Mouse (Mus musculus) CH12.LX (cell line): ENCODE data around the gene Gm7792. TPM values are rescaled to one million over a fixed set of nuclear protein-coding genes. Genes with fewer than 3 reads are reported as not detected.
"Not testable (repeated sequence)": the region's sequence is repeated elsewhere in the genome, so short reads cannot be mapped to it uniquely, and the experiment has no call there.

ENCODE experiments used
- DNase-seq: peaks from one replicate; pipeline ENCODE4 v3.0.0-alpha.2; 2013; ENCODE audit errors: extremely low read depth
- H3K27ac ChIP-seq: 2 replicates; pipeline ENCODE4 v1.5.1; 2012; ENCODE audit warnings: low read depth, mild to moderate bottlenecking, control low read depth, moderate library complexity; ENCODE audit not compliant: insufficient read depth
- H3K27me3 ChIP-seq: replicated peaks from 2 replicates; pipeline ENCODE3; 2012; ENCODE audit warnings: inconsistent platforms
- H3K36me3 ChIP-seq, 2 experiments: replicated peaks in 1 of 2; 2 replicates each; pipeline versions ENCODE3 to v1.6.1; 2012; ENCODE audit warnings: inconsistent platforms in 1 of 2, low read length in 1 of 2, mild to moderate bottlenecking in 1 of 2, mixed read lengths in 1 of 2, moderate library complexity in 1 of 2; ENCODE audit not compliant: control insufficient read depth in 1 of 2, insufficient read depth in 1 of 2
- H3K4me1 ChIP-seq, 2 experiments: 2 replicates each; pipeline ENCODE4 v1.6.1; 2012; ENCODE audit warnings: inconsistent platforms in 1 of 2, moderate library complexity in 1 of 2; ENCODE audit not compliant: insufficient read depth in 2 of 2, control insufficient read depth in 1 of 2
- H3K4me2 ChIP-seq: 2 replicates; pipeline ENCODE4 v1.6.1; 2012; ENCODE audit warnings: low read depth, mild to moderate bottlenecking, control low read depth; ENCODE audit not compliant: poor library complexity, insufficient read depth, severe bottlenecking
- H3K4me3 ChIP-seq, 3 experiments: fragments of 150-350 bp in 1 of 3; sonication (generic) in 1 of 3; replicated peaks in 1 of 3; 2 replicates each; pipeline versions ENCODE3 to v1.5.1; 2011 to 2012; ENCODE audit warnings: low read depth in 2 of 3, low read length in 2 of 3, mild to moderate bottlenecking in 2 of 3, moderate library complexity in 2 of 3, control low read depth in 1 of 3, improper control_type of control experiment in 1 of 3, inconsistent platforms in 1 of 3, mixed read lengths in 1 of 3; ENCODE audit not compliant: poor library complexity in 1 of 3
- H3K79me2 ChIP-seq: replicated peaks from 2 replicates; pipeline ENCODE4 v1.6.1; 2012; ENCODE audit warnings: mild to moderate bottlenecking, moderate library complexity; ENCODE audit not compliant: control insufficient read depth, poor library complexity, insufficient read depth, severe bottlenecking; ENCODE audit errors: extremely low read depth
- H3K9ac ChIP-seq: 2 replicates; pipeline ENCODE4 v1.6.1; 2012; ENCODE audit warnings: low read depth, mild to moderate bottlenecking, control low read depth, moderate library complexity; ENCODE audit not compliant: insufficient read depth
- H3K9me3 ChIP-seq: replicated peaks from 2 replicates; pipeline ENCODE3; 2012; ENCODE audit warnings: low read length, inconsistent platforms, mixed read lengths
- dilution Hi-C: fragments of 300-500 bp; cut with MboI; formaldehyde crosslinking; loops from 2 replicates; pipeline ENCODE4 v1.14.3; 2020; ENCODE audit warnings: low sequenced_read_pairs; ENCODE audit not compliant: extremely low pct_unique_long_range_greater_than_20kb, extremely low pct_ligation_motif_present
- in situ Hi-C: fragments of 300-500 bp; cut with MboI; formaldehyde crosslinking; loops from 3 replicates; pipeline ENCODE4 v1.14.3; 2019; ENCODE audit warnings: low sequenced_read_pairs, low pct_ligation_motif_present, low pct_unique_long_range_greater_than_20kb, mixed read lengths
- polyA plus RNA-seq: library from polyadenylated mRNA; unstranded; fragments of >175 nt; gene quantifications from 2 replicates; pipeline ENCODE4 v1.2.1, GENCODE M21; 2012; ENCODE audit warnings: low read depth; ENCODE audit not compliant: insufficient read length
- total RNA-seq, 2 experiments: library from RNA; depleted of rRNA; stranded (reverse); fragments of 300-350 nt in 1 of 2; fragments of >200 nt in 1 of 2; gene quantifications; 2 replicates each; pipeline ENCODE4 v1.2.3; 2012 to 2014

Gene Gm7792
- not detected in 2 replicates for total RNA-seq (2012; rRNA removed)
- not detected in 2 replicates for total RNA-seq (2014; rRNA removed)
- polyA plus RNA-seq: not detected in 2 replicates

DNA sequence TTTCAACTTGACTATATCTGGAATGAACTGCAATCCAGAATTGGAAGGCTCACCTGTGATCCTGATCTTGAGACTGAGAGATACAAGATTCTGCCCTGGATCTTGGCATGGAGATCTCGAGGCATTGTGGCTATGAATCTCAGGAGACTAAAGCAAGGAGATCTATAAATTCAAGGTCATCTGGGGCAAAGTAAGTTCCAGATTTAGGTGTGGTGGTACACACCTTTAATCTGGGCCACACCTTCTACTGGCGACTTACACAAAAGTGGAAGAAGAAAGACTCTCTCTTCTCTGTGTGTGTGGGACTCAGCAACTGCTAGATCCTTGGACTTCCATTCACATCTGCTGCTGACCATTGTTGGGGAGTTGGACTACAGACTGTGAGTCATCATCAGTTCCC, at the start of gene Gm7792:
Gene Gm7792 (plus strand): TSS at position 301 of the 400 bp plus-strand sequence.
- DNase-seq: not testable (repeated sequence)

More for the DNA sequence above, at the start of gene Gm7792:
- H3K4me3 ChIP-seq, H3K27ac ChIP-seq, H3K79me2 ChIP-seq, in situ Hi-C loops, H3K9me3 ChIP-seq, H3K36me3 ChIP-seq, H3K4me2 ChIP-seq, H3K9ac ChIP-seq, H3K4me1 ChIP-seq, dilution Hi-C loops, H3K27me3 ChIP-seq: not testable (repeated sequence)

Other genes with a start within 250 kb of the Gm7792 start
- gene C87414, start 172.2 kb upstream of the Gm7792 start, total RNA-seq (2012; rRNA removed): not detected in 2 replicates
- not detected in 2 replicates for gene C87414, start 172.2 kb upstream of the Gm7792 start, total RNA-seq (2014; rRNA removed)
- not detected in 2 replicates for gene C87414, start 172.2 kb upstream of the Gm7792 start, polyA plus RNA-seq
- not detected in 2 replicates for gene Gm16429, start 85.3 kb downstream of the Gm7792 start, total RNA-seq (2012; rRNA removed)
- not detected in 2 replicates for gene Gm16429, start 85.3 kb downstream of the Gm7792 start, total RNA-seq (2014; rRNA removed)
- gene Gm16429, start 85.3 kb downstream of the Gm7792 start, polyA plus RNA-seq: not detected in 2 replicates
- not detected in 2 replicates for gene BC061212, start 226.8 kb downstream of the Gm7792 start, total RNA-seq (2012; rRNA removed)
- not detected in 2 replicates for gene BC061212, start 226.8 kb downstream of the Gm7792 start, total RNA-seq (2014; rRNA removed)
- not detected in 2 replicates for gene BC061212, start 226.8 kb downstream of the Gm7792 start, polyA plus RNA-seq
- gene Gm6351, start 232.6 kb downstream of the Gm7792 start, total RNA-seq (2012; rRNA removed): not detected in 2 replicates
- gene Gm6351, start 232.6 kb downstream of the Gm7792 start, total RNA-seq (2014; rRNA removed): not detected in 2 replicates
- gene Gm6351, start 232.6 kb downstream of the Gm7792 start, polyA plus RNA-seq: not detected in 2 replicates